Mouse (Mus musculus) heart, embryonic 12.5 days (tissue): Measurements from ENCODE around the gene Col1a2. TPM values are rescaled to one million over a fixed set of nuclear protein-coding genes. Genes with fewer than 3 reads are reported as not detected.

Experiments used
- ATAC-seq: fragments of 200-750 bp; cut with Nextera tagmentation; 2 replicates; pipeline ENCODE4 v1.8.0; 2017; ENCODE audit warnings: moderate TSS enrichment, moderate library complexity; ENCODE audit not compliant: insufficient number of reproducible peaks, low FRiP score
- H3K27ac ChIP-seq: fragments of 300-500 bp; sonication (generic); 2 replicates; pipeline ENCODE4 v1.5.1; 2016; ENCODE audit warnings: mild to moderate bottlenecking, moderate library complexity; ENCODE audit not compliant: poor library complexity, severe bottlenecking
- H3K27me3 ChIP-seq: fragments of 300-500 bp; sonication (generic); replicated peaks from 2 replicates; pipeline ENCODE4 v1.6.1; 2016; ENCODE audit warnings: mild to moderate bottlenecking, moderate library complexity
- H3K36me3 ChIP-seq: fragments of 300-500 bp; sonication (generic); 2 replicates; pipeline ENCODE4 v1.6.1; 2016; ENCODE audit warnings: mild to moderate bottlenecking, moderate library complexity
- H3K4me1 ChIP-seq: fragments of 300-500 bp; sonication (generic); replicated peaks from 2 replicates; pipeline ENCODE4 v1.6.1; 2016; ENCODE audit warnings: mild to moderate bottlenecking
- H3K4me2 ChIP-seq: fragments of 300-500 bp; sonication (generic); 2 replicates; pipeline ENCODE4 v1.6.1; 2016; ENCODE audit warnings: mild to moderate bottlenecking, moderate library complexity
- H3K4me3 ChIP-seq: fragments of 300-500 bp; sonication (generic); 2 replicates; pipeline ENCODE4 v1.5.1; 2016; ENCODE audit warnings: mild to moderate bottlenecking
- H3K9ac ChIP-seq: fragments of 300-500 bp; sonication (generic); 2 replicates; pipeline ENCODE4 v1.6.1; 2016; ENCODE audit warnings: mild to moderate bottlenecking, moderate library complexity
- H3K9me3 ChIP-seq: fragments of 300-500 bp; sonication (generic); replicated peaks from 2 replicates; pipeline ENCODE4 v1.6.1; 2016; ENCODE audit warnings: mild to moderate bottlenecking, moderate library complexity
- WGBS: fragments of 180-500 bp; shearing (Covaris S2); methylation state at CpG from one replicate; pipeline ENCODE4 v1.1.7; 2016; 5-methylcytosine and 5-hydroxymethylcytosine counted together
- polyA plus RNA-seq: library from polyadenylated mRNA; unstranded; fragments of >200 nt; fragmentation: Nextera tagmentation; extraction: Ambion mirVana; gene quantifications from 2 replicates; pipeline ENCODE4 v1.2.1, GENCODE M21; 2016

Col1a2 gene
- polyA plus RNA-seq, 1 experiment from 2014 or later, result 232 TPM

DNA sequence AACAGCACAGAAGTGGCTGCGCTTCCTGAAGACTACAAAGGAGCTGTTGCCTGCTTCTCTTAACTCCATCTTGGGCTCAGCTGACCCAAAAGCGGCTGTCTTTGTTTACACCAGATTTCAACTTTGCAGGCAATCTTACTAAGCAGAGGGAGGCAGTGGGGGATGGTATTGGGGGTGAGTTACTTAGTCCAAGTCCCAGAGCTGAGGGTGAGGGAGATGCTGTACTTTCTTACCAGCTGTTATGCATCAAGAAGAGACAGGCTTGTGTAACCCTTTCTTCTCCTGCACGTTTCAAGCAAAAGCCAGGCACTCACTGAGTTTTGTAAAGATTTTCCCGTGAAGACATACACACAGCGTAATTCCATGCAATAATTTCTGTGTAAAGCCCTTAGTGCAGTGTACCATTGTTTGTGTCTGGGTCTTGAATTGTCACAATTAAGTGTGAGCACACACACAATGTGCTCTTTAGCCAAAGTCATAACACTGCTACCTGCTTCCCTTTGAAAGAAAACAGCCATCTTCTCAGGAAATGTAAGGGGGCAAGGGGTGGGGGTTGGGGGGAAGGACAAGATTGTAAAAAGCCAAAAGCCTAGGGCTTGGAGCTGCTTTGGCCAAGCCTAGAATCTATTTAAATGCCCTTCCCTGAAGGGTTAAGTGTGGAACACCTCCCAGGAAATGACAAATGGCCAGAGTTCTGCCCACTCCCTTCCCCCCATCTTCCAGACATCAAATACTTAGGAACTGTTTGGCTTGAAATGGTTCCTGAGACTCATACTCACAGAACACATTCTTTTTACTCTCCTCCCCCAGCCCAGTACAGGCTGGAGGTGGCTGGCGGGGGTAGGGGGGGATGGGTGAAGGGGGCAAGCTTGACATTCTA, 15.0 kb upstream of the Col1a2 start:
- Histone ChIP-seq H3K4me1 (peaks cover 24% of the 10 kb centered on the region), H3K9ac (no peak overlapping the region), H3K4me3 (no peak overlapping the region), H3K4me2 (peak overlapping the region; percentile 44), H3K9me3 (no peaks in the 10 kb centered on the region), H3K27ac (peak overlapping the region; percentile 87), H3K27me3 (no peaks in the 10 kb centered on the region), H3K36me3 (no peaks in the 10 kb centered on the region)
- peak; percentile 89 for ATAC-seq
- 20% methylated on average over 6 of the region's 6 CpGs for WGBS

- Histone ChIP-seq H3K4me1 (peaks cover 23% of the 10 kb centered on the region), H3K27me3 (no peaks in the 10 kb centered on the region), H3K36me3 (no peaks in the 10 kb centered on the region), H3K27ac (no peak overlapping the region), H3K9me3 (no peaks in the 10 kb centered on the region), H3K9ac (no peak overlapping the region), H3K4me3 (no peak overlapping the region), H3K4me2 (no peak overlapping the region)
- 72% methylated on average over 2 of the region's 2 CpGs for WGBS
- ATAC-seq, result no peak
Measured at GRCm38 (mm10) chr6:4493666-4494065, 10.9 kb upstream of the Col1a2 start.

GRCm38 (mm10) chr6:4496428-4496827, 8.2 kb upstream of the Col1a2 start:
- no peak for ATAC-seq
- Histone ChIP-seq H3K27me3 (no peaks in the 10 kb centered on the region), H3K36me3 (no peaks in the 10 kb centered on the region), H3K4me1 (0 out of 2 replicates have a peak, but pooled peaks cover 4% of the 10 kb centered on the region), H3K4me2 (no peak overlapping the region), H3K9ac (no peak overlapping the region), H3K27ac (no peak overlapping the region), H3K4me3 (no peak overlapping the region), H3K9me3 (no peaks in the 10 kb centered on the region)
- WGBS, result 61% methylated on average over 1 of the region's 1 CpGs

- ATAC-seq, result peak; percentile 51; the same call in 1 of the 2 replicates
- Histone ChIP-seq H3K4me3 (no peak overlapping the region), H3K27me3 (no peaks in the 10 kb centered on the region), H3K4me2 (peak overlapping the region; percentile 31; the same call in 1 of the 2 replicates), H3K27ac (peak overlapping the region; percentile 48; the same call in 1 of the 2 replicates), H3K36me3 (no peaks in the 10 kb centered on the region), H3K9me3 (no peaks in the 10 kb centered on the region), H3K9ac (0 out of 2 replicates have a peak overlapping the region, but pooled peaks have one; percentile 15), H3K4me1 (peaks cover 14% of the 10 kb centered on the region; the same call in 1 of the 2 replicates)
- 0% methylated on average over 1 of the region's 1 CpGs for WGBS
Measured at GRCm38 (mm10) chr6:4503106-4503505, 1.5 kb upstream of the Col1a2 start.

GRCm38 (mm10) chr6:4505158-4505997, 764 bp downstream of the Col1a2 start:
- no peaks in the 10 kb centered on the region for H3K36me3 ChIP-seq
- ATAC-seq, result peak; percentile 77
- H3K27ac ChIP-seq, result peak overlapping the region; percentile 43
- H3K9ac ChIP-seq, result peak overlapping the region; percentile 68
- WGBS, result 1% methylated on average over 31 of the region's 31 CpGs
- H3K4me3 ChIP-seq, result peak overlapping the region; percentile 55
- H3K4me2 ChIP-seq, result peak overlapping the region; percentile 97
- peaks cover 14% of the 10 kb centered on the region; the same call in 1 of the 2 replicates for H3K4me1 ChIP-seq
- H3K9me3 ChIP-seq, result no peaks in the 10 kb centered on the region
- no peaks in the 10 kb centered on the region for H3K27me3 ChIP-seq

GRCm38 (mm10) chr6:4506106-4506505, 1.5 kb downstream of the Col1a2 start:
- Histone ChIP-seq H3K4me2 (peak overlapping the region; percentile 97), H3K27ac (peak overlapping the region; percentile 43; the same call in 1 of the 2 replicates), H3K4me3 (peak overlapping the region; percentile 55), H3K9me3 (no peaks in the 10 kb centered on the region), H3K27me3 (no peaks in the 10 kb centered on the region), H3K4me1 (peaks cover 14% of the 10 kb centered on the region; the same call in 1 of the 2 replicates), H3K36me3 (no peaks in the 10 kb centered on the region), H3K9ac (peak overlapping the region; percentile 68)
- ATAC-seq, result no peak
- WGBS, result 3% methylated on average over 11 of the region's 11 CpGs

GRCm38 (mm10) chr6:4506791-4507190, 2.2 kb downstream of the Col1a2 start:
- no peak overlapping the region for H3K9ac ChIP-seq
- H3K36me3 ChIP-seq, result no peaks in the 10 kb centered on the region
- 67% methylated on average over 5 of the region's 5 CpGs for WGBS
- peaks cover 14% of the 10 kb centered on the region; the same call in 1 of the 2 replicates for H3K4me1 ChIP-seq
- H3K4me2 ChIP-seq, result peak overlapping the region; percentile 97
- H3K27me3 ChIP-seq, result no peaks in the 10 kb centered on the region
- no peak overlapping the region for H3K27ac ChIP-seq
- H3K4me3 ChIP-seq, result peak overlapping the region; percentile 55
- no peaks in the 10 kb centered on the region for H3K9me3 ChIP-seq
- no peak for ATAC-seq

DNA sequence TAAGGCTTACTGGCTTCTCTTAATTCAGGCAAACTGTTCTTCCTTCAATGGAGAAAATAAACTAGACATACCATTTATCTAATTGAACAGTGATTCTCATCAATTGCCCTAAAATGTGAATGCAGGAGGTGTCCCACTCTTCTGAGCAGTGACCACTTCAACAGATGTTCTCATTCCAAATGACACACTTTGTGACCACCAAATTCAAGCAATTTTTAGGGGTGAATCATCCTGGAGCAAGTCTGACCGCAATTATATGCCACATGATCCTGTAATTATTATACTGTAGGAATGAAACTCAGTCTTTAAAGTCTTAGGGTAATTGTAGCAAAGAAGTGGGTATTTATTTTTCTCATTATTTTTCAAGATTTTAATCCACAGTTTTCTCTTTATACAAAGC, 2.7 kb downstream of the Col1a2 start:
- H3K27me3 ChIP-seq, result no peaks in the 10 kb centered on the region
- no peak overlapping the region for H3K9ac ChIP-seq
- ATAC-seq, result no peak
- no peaks in the 10 kb centered on the region for H3K36me3 ChIP-seq
- 89% methylated on average over 1 of the region's 1 CpGs for WGBS
- H3K27ac ChIP-seq, result no peak overlapping the region
- peak overlapping the region; percentile 34; the same call in 1 of the 2 replicates for H3K4me2 ChIP-seq
- H3K4me1 ChIP-seq, result peaks cover 14% of the 10 kb centered on the region; the same call in 1 of the 2 replicates
- H3K9me3 ChIP-seq, result no peaks in the 10 kb centered on the region
- no peak overlapping the region for H3K4me3 ChIP-seq

DNA sequence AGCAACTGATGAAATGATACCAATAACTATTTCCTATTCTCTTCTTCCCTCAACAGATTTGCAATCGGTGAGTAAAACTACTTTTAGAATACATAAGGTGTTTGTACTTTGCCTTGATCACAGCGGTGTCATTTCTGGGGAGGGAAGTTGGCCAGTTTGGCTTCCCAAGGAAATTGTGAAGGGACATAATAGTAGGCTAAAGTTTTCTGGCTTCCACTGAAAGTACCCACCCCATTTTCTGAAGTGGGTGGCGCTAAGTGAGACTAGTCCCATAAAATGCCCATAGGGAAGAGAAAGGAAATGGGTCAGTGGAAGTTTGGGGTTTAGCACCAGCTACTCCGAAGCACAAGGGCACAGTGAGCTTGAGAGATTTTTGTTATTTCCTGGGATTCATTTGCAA, 3.7 kb downstream of the Col1a2 start:
- Histone ChIP-seq H3K27ac (no peak overlapping the region), H3K4me1 (peaks cover 8% of the 10 kb centered on the region; the same call in 1 of the 2 replicates), H3K36me3 (no peaks in the 10 kb centered on the region), H3K9ac (no peak overlapping the region), H3K4me3 (no peak overlapping the region), H3K27me3 (no peaks in the 10 kb centered on the region), H3K4me2 (peak overlapping the region; percentile 11; the same call in 1 of the 2 replicates), H3K9me3 (no peaks in the 10 kb centered on the region)
- WGBS, result 78% methylated on average over 4 of the region's 4 CpGs
- ATAC-seq, result no peak

DNA sequence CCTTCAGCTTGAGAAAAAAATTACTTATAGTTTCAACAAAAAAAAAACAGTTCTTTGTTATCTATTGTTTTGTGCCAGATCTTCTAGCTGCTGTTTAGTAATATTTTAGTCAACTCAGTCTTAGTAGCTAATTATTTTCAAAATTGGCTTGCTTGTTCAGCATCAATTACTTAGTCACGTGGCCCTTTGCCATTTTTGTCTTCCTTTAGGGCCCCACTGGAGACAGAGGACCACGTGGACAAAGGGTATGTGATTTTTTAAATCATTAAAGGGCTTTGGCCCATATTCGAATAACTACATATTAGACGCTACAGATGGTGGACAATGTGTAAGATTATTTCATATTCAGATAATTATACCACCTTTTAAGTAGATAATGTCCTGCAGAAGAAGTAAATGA, 4.8 kb downstream of the Col1a2 start:
- 69% methylated on average over 4 of the region's 4 CpGs for WGBS
- no peaks in the 10 kb centered on the region for H3K9me3 ChIP-seq
- no peak overlapping the region for H3K4me2 ChIP-seq
- no peak for ATAC-seq
- H3K27me3 ChIP-seq, result no peaks in the 10 kb centered on the region
- H3K4me1 ChIP-seq, result peaks cover 8% of the 10 kb centered on the region; the same call in 1 of the 2 replicates
- no peaks in the 10 kb centered on the region for H3K36me3 ChIP-seq
- H3K27ac ChIP-seq, result no peak overlapping the region
- no peak overlapping the region for H3K4me3 ChIP-seq
- H3K9ac ChIP-seq, result no peak overlapping the region

GRCm38 (mm10) chr6:4514671-4515070, 10.1 kb downstream of the Col1a2 start:
- H3K36me3 ChIP-seq, result peaks cover 10% of the 10 kb centered on the region; the same call in 1 of the 2 replicates
- no peak overlapping the region for H3K9ac ChIP-seq
- no peaks in the 10 kb centered on the region for H3K27me3 ChIP-seq
- no peak overlapping the region for H3K4me2 ChIP-seq
- no peak overlapping the region for H3K4me3 ChIP-seq
- ATAC-seq, result no peak
- H3K4me1 ChIP-seq, result no peaks in the 10 kb centered on the region
- H3K27ac ChIP-seq, result no peak overlapping the region
- 80% methylated on average over 2 of the region's 2 CpGs for WGBS
- H3K9me3 ChIP-seq, result no peaks in the 10 kb centered on the region
